Mouse (Mus musculus): ENCODE data around the gene Stx1b. TPM values are rescaled to one million over a fixed set of nuclear protein-coding genes. Genes with fewer than 3 reads are reported as not detected.

Stx1b gene
- 37.7 and 70.1 TPM in 2 replicates for polyA plus RNA-seq (2021; fragmentation: Nextera tagmentation)
- long read RNA-seq, experiment 1, full-length matches to known transcripts: 89 of 219 reads
- long read RNA-seq, experiment 1, partial matches to known transcripts: 8 of 219 reads
- long read RNA-seq, experiment 1, other reads (novel, unspliced or antisense): 122 of 219 reads
- long read RNA-seq, experiment 2, full-length matches to known transcripts: 4 of 44 reads
- long read RNA-seq, experiment 2, partial matches to known transcripts: 10 of 44 reads
- long read RNA-seq, experiment 2, other reads (novel, unspliced or antisense): 30 of 44 reads

GRCm38 (mm10) chr7:127824176-127824871 lies at the start of gene Stx1b, which contains the start of gene Stx4a:
TSS of gene Stx1b (minus strand) at chr7:127824549.
TSS of gene Stx4a (plus strand) at chr7:127824294.

GRCm38 (mm10) chr7:127800435-127801009 lies 23.8 kb downstream of the Stx1b start, which contains the start of gene Hsd3b7:
TSS of gene Hsd3b7 (plus strand) at chr7:127800604.

GRCm38 (mm10) chr7:127785308-127785707 lies 39.0 kb downstream of the Stx1b start, which contains the start of gene Gm49388:
TSS of gene Gm49388 (plus strand) at chr7:127785608.

GRCm38 (mm10) chr7:127776426-127776825 lies 47.9 kb downstream of the Stx1b start, which contains the start of gene Setd1a:
TSS of gene Setd1a (plus strand) at chr7:127776670.

GRCm38 (mm10) chr7:127769651-127770038 lies 54.7 kb downstream of the Stx1b start, which contains the start of gene Orai3:
TSS of gene Orai3 (plus strand) at chr7:127769815.

Other genes starting within 250 kb of the Stx1b start
- gene Ccdc189, start 236.0 kb downstream of the Stx1b start, polyA plus RNA-seq (2021; fragmentation: Nextera tagmentation): 11.4 and 13.3 TPM in 2 replicates
- gene Rnf40, start 235.8 kb downstream of the Stx1b start, polyA plus RNA-seq (2021; fragmentation: Nextera tagmentation): 9.2 and 12.6 TPM in 2 replicates
- gene Zfp629, start 208.8 kb downstream of the Stx1b start, polyA plus RNA-seq (2021; fragmentation: Nextera tagmentation): 1.4 and 2.9 TPM in 2 replicates
- gene Bcl7c, start 115.6 kb downstream of the Stx1b start, polyA plus RNA-seq (2021; fragmentation: Nextera tagmentation): 3.8 and 12.7 TPM in 2 replicates
- gene Ctf1, start 111.8 kb downstream of the Stx1b start, polyA plus RNA-seq (2021; fragmentation: Nextera tagmentation): 0.44 and 3.5 TPM in 2 replicates
- gene Ctf2, start 92.4 kb downstream of the Stx1b start, polyA plus RNA-seq (2021; fragmentation: Nextera tagmentation): 0.06 TPM in 1 of 2 replicates, not detected in the other
- 0.92 and 1.6 TPM in 2 replicates for gene Fbxl19, start 80.0 kb downstream of the Stx1b start, polyA plus RNA-seq (2021; fragmentation: Nextera tagmentation)
- 18.3 and 21.9 TPM in 2 replicates for gene Orai3, start 54.7 kb downstream of the Stx1b start, polyA plus RNA-seq (2021; fragmentation: Nextera tagmentation)
- 5.7 and 26.7 TPM in 2 replicates for gene Setd1a, start 47.9 kb downstream of the Stx1b start, polyA plus RNA-seq (2021; fragmentation: Nextera tagmentation)
- not detected in 2 replicates for gene Gm49388, start 38.9 kb downstream of the Stx1b start, polyA plus RNA-seq (2021; fragmentation: Nextera tagmentation)
- 5.9 and 9.1 TPM in 2 replicates for gene Hsd3b7, start 23.9 kb downstream of the Stx1b start, polyA plus RNA-seq (2021; fragmentation: Nextera tagmentation)
- 12.9 and 16.7 TPM in 2 replicates for gene Stx4a, start 255 bp downstream of the Stx1b start, polyA plus RNA-seq (2021; fragmentation: Nextera tagmentation)
- 4.4 and 5.4 TPM in 2 replicates for gene Zfp646, start 51.7 kb upstream of the Stx1b start, polyA plus RNA-seq (2021; fragmentation: Nextera tagmentation)
- 9.6 and 10.1 TPM in 2 replicates for gene Zfp668, start 52.3 kb upstream of the Stx1b start, polyA plus RNA-seq (2021; fragmentation: Nextera tagmentation)
- gene Prss53, start 66.4 kb upstream of the Stx1b start, polyA plus RNA-seq (2021; fragmentation: Nextera tagmentation): 0.63 and 0.69 TPM in 2 replicates
- gene Gm21974, start 70.9 kb upstream of the Stx1b start, polyA plus RNA-seq (2021; fragmentation: Nextera tagmentation): 0.19 TPM in 1 of 2 replicates, not detected in the other
- gene Vkorc1, start 71.1 kb upstream of the Stx1b start, polyA plus RNA-seq (2021; fragmentation: Nextera tagmentation): 88.5 and 90.1 TPM in 2 replicates
- 46.2 and 65.9 TPM in 2 replicates for gene Bckdk, start 79.5 kb upstream of the Stx1b start, polyA plus RNA-seq (2021; fragmentation: Nextera tagmentation)
- 15.4 and 18.4 TPM in 2 replicates for gene Kat8, start 88.0 kb upstream of the Stx1b start, polyA plus RNA-seq (2021; fragmentation: Nextera tagmentation)
- gene Prss8, start 105.6 kb upstream of the Stx1b start, polyA plus RNA-seq (2021; fragmentation: Nextera tagmentation): 0.06 TPM in 1 of 2 replicates, not detected in the other
- 15.3 and 15.8 TPM in 2 replicates for gene Prss36, start 122.2 kb upstream of the Stx1b start, polyA plus RNA-seq (2021; fragmentation: Nextera tagmentation)
- 10.8 and 13.0 TPM in 2 replicates for gene Fus, start 142.9 kb upstream of the Stx1b start, polyA plus RNA-seq (2021; fragmentation: Nextera tagmentation)
- gene Pycard, start 169.3 kb upstream of the Stx1b start, polyA plus RNA-seq (2021; fragmentation: Nextera tagmentation): 15.8 and 26.1 TPM in 2 replicates
- not detected in 2 replicates for gene Trim72, start 179.4 kb upstream of the Stx1b start, polyA plus RNA-seq (2021; fragmentation: Nextera tagmentation)
- gene Itgam, start 238.1 kb upstream of the Stx1b start, polyA plus RNA-seq (2021; fragmentation: Nextera tagmentation): 2.4 and 2.5 TPM in 2 replicates
- gene Gm49368, start 238.1 kb upstream of the Stx1b start, polyA plus RNA-seq (2021; fragmentation: Nextera tagmentation): 0.03 TPM in 1 of 2 replicates, not detected in the other